Mouse (Mus musculus) neural tube, embryonic 13.5 days (tissue): ENCODE measurements at regions not wholly inside any gene's neighbourhood (a gene's known extent, or its start where the extent isn't known, plus 50 kb on each side); places are given as distances from the start of the nearest gene placed in this dataset.
"Not testable (repeated sequence)": the region's sequence is repeated elsewhere in the genome, so short reads cannot be mapped to it uniquely, and the experiment has no call there.

Source experiments
- ATAC-seq: fragments of 200-750 bp; cut with Nextera tagmentation; 2 replicates; pipeline ENCODE4 v1.8.0; 2017; ENCODE audit warnings: low read depth, mild to moderate bottlenecking, moderate TSS enrichment, moderate library complexity
- H3K27ac ChIP-seq: fragments of 300-500 bp; sonication (generic); replicated peaks from 2 replicates; pipeline ENCODE4 v1.5.1; 2015; ENCODE audit warnings: moderate library complexity, mild to moderate bottlenecking, inconsistent platforms
- H3K27me3 ChIP-seq: fragments of 300-500 bp; sonication (generic); 2 replicates; pipeline ENCODE4 v1.6.1; 2015; ENCODE audit warnings: mild to moderate bottlenecking, inconsistent platforms
- H3K36me3 ChIP-seq: fragments of 300-500 bp; sonication (generic); 2 replicates; pipeline ENCODE4 v1.6.1; 2015; ENCODE audit warnings: mild to moderate bottlenecking, inconsistent platforms
- H3K4me1 ChIP-seq: fragments of 300-500 bp; sonication (generic); replicated peaks from 2 replicates; pipeline ENCODE4 v1.6.1; 2015; ENCODE audit warnings: inconsistent platforms
- H3K4me2 ChIP-seq: fragments of 300-500 bp; sonication (generic); 2 replicates; pipeline ENCODE4 v1.6.1; 2015; ENCODE audit warnings: inconsistent platforms, mild to moderate bottlenecking, moderate library complexity
- H3K4me3 ChIP-seq: fragments of 300-500 bp; sonication (generic); 2 replicates; pipeline ENCODE4 v1.5.1; 2015; ENCODE audit warnings: mild to moderate bottlenecking, inconsistent platforms
- H3K9ac ChIP-seq: fragments of 300-500 bp; sonication (generic); 2 replicates; pipeline ENCODE4 v1.6.1; 2015; ENCODE audit warnings: moderate library complexity, mild to moderate bottlenecking, inconsistent platforms
- H3K9me3 ChIP-seq: fragments of 300-500 bp; sonication (generic); 2 replicates; pipeline ENCODE4 v1.6.1; 2016; ENCODE audit warnings: inconsistent platforms
- WGBS: fragments of 180-500 bp; shearing (Covaris S2); methylation state at CpG from one replicate; pipeline ENCODE4 v1.1.7; 2015; 5-methylcytosine and 5-hydroxymethylcytosine counted together

DNA sequence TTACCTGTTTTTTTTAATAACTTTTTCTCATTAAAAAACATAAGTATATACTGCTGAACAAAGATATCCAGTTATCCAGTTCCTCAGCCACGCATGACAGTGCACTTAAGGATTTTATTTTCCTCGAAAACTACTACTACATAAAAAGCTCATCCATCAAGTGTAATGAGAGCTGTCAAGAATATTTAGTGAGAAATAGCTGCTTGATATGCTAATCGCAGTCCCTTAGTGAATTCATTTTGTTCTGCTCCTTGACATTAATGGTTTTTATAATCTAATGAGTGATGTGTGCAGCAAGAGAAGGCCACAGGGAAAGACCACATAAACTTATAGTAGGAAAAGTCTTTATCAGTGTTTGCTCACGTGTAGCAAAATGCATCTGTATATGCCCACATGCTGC is 754.0 kb upstream of the Slc39a10 start:
- no peak overlapping the region for H3K9ac ChIP-seq
- H3K4me1 ChIP-seq = no peaks in the 10 kb centered on the region
- ATAC-seq = no peak; the same call in 1 of the 2 replicates
- WGBS = 40% methylated on average over 4 of the region's 4 CpGs
- H3K27ac ChIP-seq = no peak overlapping the region
- H3K4me3 ChIP-seq = no peak overlapping the region
- H3K4me2 ChIP-seq = no peak overlapping the region
- no peaks in the 10 kb centered on the region for H3K36me3 ChIP-seq
- H3K27me3 ChIP-seq = no peaks in the 10 kb centered on the region
- H3K9me3 ChIP-seq = no peaks in the 10 kb centered on the region

GRCm38 (mm10) chr1:47606597-47606996 is 713.9 kb upstream of the Slc39a10 start:
- Histone ChIP-seq H3K4me3 (no peak overlapping the region), H3K9ac (no peak overlapping the region), H3K4me2 (no peak overlapping the region), H3K27ac (no peak overlapping the region), H3K9me3 (no peaks in the 10 kb centered on the region), H3K36me3 (no peaks in the 10 kb centered on the region), H3K27me3 (no peaks in the 10 kb centered on the region), H3K4me1 (peaks cover 10% of the 10 kb centered on the region; the same call in 1 of the 2 replicates)
- ATAC-seq = no peak
- WGBS = 79% methylated on average over 4 of the region's 4 CpGs

GRCm38 (mm10) chr1:47603989-47604360 is 711.3 kb upstream of the Slc39a10 start:
- WGBS = 69% methylated on average over 2 of the region's 2 CpGs
- no peaks in the 10 kb centered on the region for H3K36me3 ChIP-seq
- no peak overlapping the region for H3K4me3 ChIP-seq
- no peak overlapping the region for H3K27ac ChIP-seq
- no peak overlapping the region for H3K9ac ChIP-seq
- H3K4me1 ChIP-seq = peaks cover 10% of the 10 kb centered on the region; the same call in 1 of the 2 replicates
- no peak for ATAC-seq
- H3K9me3 ChIP-seq = no peaks in the 10 kb centered on the region
- H3K4me2 ChIP-seq = no peak overlapping the region
- H3K27me3 ChIP-seq = no peaks in the 10 kb centered on the region

DNA sequence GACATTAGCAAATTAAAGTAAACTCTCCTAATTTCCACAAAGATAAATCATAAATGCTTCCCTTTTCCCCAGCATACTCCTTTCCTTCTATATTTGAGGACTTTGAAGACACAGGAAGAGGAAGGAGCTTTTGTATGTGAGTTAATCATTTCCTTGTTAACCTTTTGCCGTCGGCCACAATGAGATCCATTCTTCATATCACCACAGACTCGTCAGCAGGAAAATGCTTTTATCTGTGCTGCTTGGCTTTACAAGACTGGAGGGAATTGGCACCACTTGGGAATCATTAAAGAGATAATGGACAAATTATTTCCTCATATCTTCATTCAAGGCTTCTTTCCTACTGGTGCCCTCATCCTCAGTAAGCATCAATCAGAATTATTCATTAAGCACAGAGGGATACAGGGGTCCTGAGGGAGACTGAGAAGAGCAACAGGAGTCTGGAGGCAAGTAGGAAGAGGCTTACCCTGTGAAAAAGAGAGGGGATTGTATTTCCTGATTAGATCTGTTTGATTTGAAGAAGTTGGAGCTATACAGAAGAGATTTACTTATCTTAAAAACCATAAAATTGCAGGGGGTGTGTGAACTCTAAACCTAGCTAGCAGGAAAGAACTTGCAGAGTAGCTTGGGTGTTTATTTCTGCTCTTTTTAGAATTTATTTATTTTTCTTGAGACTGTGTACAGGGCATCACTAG is 710.8 kb upstream of the Slc39a10 start:
- Histone ChIP-seq H3K36me3 (no peaks in the 10 kb centered on the region), H3K4me3 (no peak overlapping the region), H3K4me1 (peaks cover 10% of the 10 kb centered on the region; the same call in 1 of the 2 replicates), H3K27ac (no peak overlapping the region), H3K9me3 (no peaks in the 10 kb centered on the region), H3K4me2 (no peak overlapping the region), H3K9ac (no peak overlapping the region), H3K27me3 (no peaks in the 10 kb centered on the region)
- WGBS = 22% methylated on average over 3 of the region's 3 CpGs
- ATAC-seq = peak; percentile 67

DNA sequence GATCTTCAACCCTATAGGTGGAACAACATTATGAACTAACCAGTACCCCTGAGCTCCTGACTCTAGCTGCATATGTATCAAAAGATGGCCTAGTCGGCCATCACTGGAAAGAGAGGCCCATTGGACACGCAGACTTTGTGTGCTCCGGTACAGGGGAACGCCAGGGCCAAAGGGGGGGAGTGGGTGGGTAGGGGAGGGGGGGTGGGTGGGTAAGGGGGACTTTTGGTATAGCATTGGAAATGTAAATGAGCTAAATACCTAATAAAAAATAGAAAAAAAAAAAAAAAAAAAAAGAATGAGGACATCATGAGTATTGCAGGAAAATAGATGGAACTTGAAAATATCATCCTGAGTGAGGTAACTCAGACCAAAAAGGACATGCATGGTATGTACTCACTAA is 701.0 kb upstream of the Slc39a10 start:
- not testable (repeated sequence) for ATAC-seq, H3K4me2 ChIP-seq, H3K4me3 ChIP-seq, H3K27me3 ChIP-seq, H3K27ac ChIP-seq, H3K4me1 ChIP-seq, H3K9me3 ChIP-seq, H3K9ac ChIP-seq, H3K36me3 ChIP-seq
- WGBS = 80% methylated on average over 2 of the region's 4 CpGs

- no peaks in the 10 kb centered on the region for H3K36me3 ChIP-seq
- H3K9ac ChIP-seq = no peak overlapping the region
- no peaks in the 10 kb centered on the region for H3K9me3 ChIP-seq
- no peak for ATAC-seq
- H3K4me2 ChIP-seq = no peak overlapping the region
- no peak overlapping the region for H3K27ac ChIP-seq
- no peak overlapping the region for H3K4me3 ChIP-seq
- 6% methylated on average over 1 of the region's 1 CpGs for WGBS
- no peaks in the 10 kb centered on the region for H3K27me3 ChIP-seq
- no peaks in the 10 kb centered on the region; the same call in 1 of the 2 replicates for H3K4me1 ChIP-seq
Observed at GRCm38 (mm10) chr1:47545606-47546005, 653.0 kb upstream of the Slc39a10 start.

GRCm38 (mm10) chr1:47511426-47511825 is 618.8 kb upstream of the Slc39a10 start:
- WGBS = 81% methylated on average over 5 of the region's 5 CpGs
- H3K4me3 ChIP-seq = no peak overlapping the region
- no peaks in the 10 kb centered on the region for H3K4me1 ChIP-seq
- H3K9me3 ChIP-seq = no peaks in the 10 kb centered on the region
- H3K9ac ChIP-seq = no peak overlapping the region
- H3K27me3 ChIP-seq = no peaks in the 10 kb centered on the region
- no peak overlapping the region for H3K4me2 ChIP-seq
- no peaks in the 10 kb centered on the region for H3K36me3 ChIP-seq
- ATAC-seq = no peak
- no peak overlapping the region for H3K27ac ChIP-seq

- no peak overlapping the region for H3K4me3 ChIP-seq
- no peaks in the 10 kb centered on the region for H3K4me1 ChIP-seq
- no peak overlapping the region for H3K27ac ChIP-seq
- no peaks in the 10 kb centered on the region for H3K36me3 ChIP-seq
- no peak overlapping the region for H3K9ac ChIP-seq
- H3K4me2 ChIP-seq = no peak overlapping the region
- no peak for ATAC-seq
- H3K27me3 ChIP-seq = no peaks in the 10 kb centered on the region
- H3K9me3 ChIP-seq = no peaks in the 10 kb centered on the region
Observed at GRCm38 (mm10) chr1:47507801-47508200, 615.1 kb upstream of the Slc39a10 start.

DNA sequence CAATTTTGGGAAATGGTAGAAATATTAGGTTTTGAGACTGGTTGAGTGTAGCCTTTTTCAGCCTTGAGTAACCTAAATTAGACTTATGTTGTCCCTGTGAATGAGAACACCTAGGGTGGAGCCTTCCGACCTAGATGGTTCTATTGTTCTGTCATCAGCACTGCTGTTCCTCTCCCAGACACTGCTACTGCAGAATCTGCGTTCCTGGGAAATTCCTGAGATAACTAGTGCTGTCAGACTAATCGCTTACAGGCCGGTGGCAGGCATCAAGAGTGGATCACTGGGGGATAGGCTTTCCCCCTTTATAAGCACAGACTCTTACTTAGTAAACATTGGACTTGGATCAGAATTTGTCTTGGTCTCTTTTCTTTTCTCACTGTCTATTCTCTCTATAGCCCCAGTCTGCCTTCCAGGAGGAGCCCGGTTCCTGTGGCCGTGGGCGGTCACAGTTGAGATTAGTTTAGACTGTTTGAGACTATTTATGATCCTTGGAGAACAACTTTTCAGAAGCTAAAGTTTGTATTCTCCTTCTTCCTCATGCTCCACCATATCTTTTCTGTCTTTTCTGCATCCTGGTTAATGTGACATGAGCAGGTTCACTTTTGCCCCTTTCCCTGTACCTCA is 596.0 kb upstream of the Slc39a10 start:
- Histone ChIP-seq H3K4me3 (no peak overlapping the region), H3K9me3 (no peaks in the 10 kb centered on the region), H3K4me2 (no peak overlapping the region), H3K4me1 (no peaks in the 10 kb centered on the region), H3K27me3 (no peaks in the 10 kb centered on the region), H3K36me3 (no peaks in the 10 kb centered on the region), H3K27ac (no peak overlapping the region), H3K9ac (no peak overlapping the region)
- no peak for ATAC-seq
- WGBS = 78% methylated on average over 7 of the region's 7 CpGs

DNA sequence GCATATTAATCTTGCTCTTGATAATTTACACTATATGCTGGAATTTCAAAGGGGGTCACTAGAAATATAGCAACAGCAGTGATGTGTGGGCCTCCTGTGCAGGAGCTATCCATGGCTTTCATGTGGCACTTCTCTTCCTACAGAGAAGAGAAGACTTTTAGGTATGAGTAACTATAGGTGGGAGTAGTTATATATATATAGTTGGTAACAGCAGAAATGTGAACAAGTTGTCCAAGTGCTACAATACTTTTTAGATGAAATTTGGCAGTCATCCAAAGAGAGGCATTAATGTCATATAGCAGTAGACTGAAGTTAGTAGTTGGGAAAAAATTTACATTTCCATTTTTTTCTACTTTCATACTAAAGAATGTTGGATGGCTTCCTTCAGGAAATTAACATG is 593.4 kb upstream of the Slc39a10 start:
- no peaks in the 10 kb centered on the region for H3K9me3 ChIP-seq
- H3K9ac ChIP-seq = no peak overlapping the region
- no peak overlapping the region for H3K27ac ChIP-seq
- H3K36me3 ChIP-seq = no peaks in the 10 kb centered on the region
- no peak overlapping the region for H3K4me2 ChIP-seq
- no peak for ATAC-seq
- no peaks in the 10 kb centered on the region for H3K4me1 ChIP-seq
- H3K4me3 ChIP-seq = no peak overlapping the region
- H3K27me3 ChIP-seq = no peaks in the 10 kb centered on the region

DNA sequence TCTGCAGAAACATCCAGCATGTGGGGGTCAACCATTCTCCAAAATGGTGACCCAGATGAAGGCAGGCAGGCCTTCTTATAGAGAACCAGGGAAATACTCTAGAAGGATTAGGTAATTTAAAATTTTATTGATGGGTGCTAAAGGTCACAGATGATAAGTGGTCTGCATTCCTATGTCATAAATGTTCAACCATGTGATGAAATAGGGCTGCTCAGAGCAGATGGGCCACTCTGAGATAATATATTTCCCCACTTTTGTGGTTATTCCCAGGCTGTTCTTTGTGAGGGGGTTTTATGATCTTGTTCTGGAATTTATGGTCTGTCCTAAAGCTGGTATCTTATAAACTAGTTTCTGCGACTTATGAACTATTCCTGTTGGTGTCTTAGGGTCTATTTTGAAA is 586.4 kb upstream of the Slc39a10 start:
- ATAC-seq = no peak
- no peaks in the 10 kb centered on the region for H3K27me3 ChIP-seq
- 70% methylated on average over 1 of the region's 1 CpGs for WGBS
- no peaks in the 10 kb centered on the region for H3K4me1 ChIP-seq
- no peak overlapping the region for H3K4me2 ChIP-seq
- H3K9ac ChIP-seq = no peak overlapping the region
- H3K9me3 ChIP-seq = no peaks in the 10 kb centered on the region
- H3K4me3 ChIP-seq = no peak overlapping the region
- H3K36me3 ChIP-seq = no peaks in the 10 kb centered on the region
- no peak overlapping the region for H3K27ac ChIP-seq

DNA sequence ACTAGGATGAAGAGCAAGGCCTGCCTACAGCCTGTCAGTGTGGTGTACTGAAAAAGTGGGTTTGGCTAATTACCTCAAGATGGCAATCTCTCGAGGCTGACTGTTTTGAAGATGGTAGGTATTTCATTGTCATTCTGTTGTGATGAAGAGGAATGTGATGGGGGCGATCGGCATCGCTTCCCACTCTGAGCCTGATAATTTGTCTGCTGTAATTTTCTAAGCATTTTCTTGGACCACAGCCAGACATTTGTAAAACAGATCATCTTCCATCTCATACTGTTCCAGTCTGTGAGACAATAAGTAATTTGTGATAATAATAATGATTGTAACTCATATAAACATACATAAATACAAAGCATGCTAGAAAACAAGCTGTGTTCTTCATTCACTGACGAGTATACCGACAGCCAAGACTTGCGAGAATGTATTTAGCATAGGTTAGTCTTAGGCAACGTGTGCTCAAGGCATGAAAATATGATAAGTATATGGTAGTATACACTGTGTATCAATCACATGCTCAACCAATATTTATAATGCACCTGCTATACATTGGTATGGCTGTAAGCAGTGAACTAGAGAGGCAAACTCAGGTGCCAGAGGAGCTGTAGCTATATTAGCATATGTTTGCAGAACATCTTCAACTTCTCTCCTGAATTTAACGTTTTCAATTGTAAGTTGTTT is 574.1 kb upstream of the Slc39a10 start:
- no peak overlapping the region for H3K4me2 ChIP-seq
- H3K27ac ChIP-seq = no peak overlapping the region
- no peaks in the 10 kb centered on the region for H3K4me1 ChIP-seq
- no peaks in the 10 kb centered on the region for H3K9me3 ChIP-seq
- H3K9ac ChIP-seq = no peak overlapping the region
- no peak overlapping the region for H3K4me3 ChIP-seq
- no peaks in the 10 kb centered on the region for H3K36me3 ChIP-seq
- 72% methylated on average over 9 of the region's 9 CpGs for WGBS
- ATAC-seq = no peak
- no peaks in the 10 kb centered on the region for H3K27me3 ChIP-seq
